Mouse (Mus musculus) megakaryocyte, adult 5-6 weeks (primary cell): ENCODE measurements around the gene Rps8. TPM values are rescaled to one million over a fixed set of nuclear protein-coding genes. Genes with fewer than 3 reads are reported as not detected.
A peak's percentile ranks its signal among the peaks of the same experiment; 100 is the strongest.

ENCODE experiments used
- ATAC-seq: 2 replicates; pipeline ENCODE4 v1.8.0; 2016; ENCODE audit warnings: mild to moderate bottlenecking, inconsistent platforms; ENCODE audit not compliant: poor library complexity, severe bottlenecking
- total RNA-seq, 2 experiments: library from RNA; stranded (forward) in 1 of 2; stranded (reverse) in 1 of 2; fragments of 153-499, 151-499 nt in 1 of 2; fragments of 221-1000, 200-1000 nt in 1 of 2; gene quantifications; 2 replicates each; pipeline versions ENCODE4 v1.2.3 to v1.2.4; 2015 to 2017

Rps8 gene
- total RNA-seq, 2 experiments from 2014 or later: 1,065 to 2,625 TPM

GRCm38 (mm10) chr4:117125910-117126674, 30.0 kb downstream of the Rps8 start:
- ATAC-seq: peak; percentile 63

GRCm38 (mm10) chr4:117125348-117125909, 30.6 kb downstream of the Rps8 start, which contains the start of gene Btbd19:
Btbd19 (minus strand) TSS chr4:117125725.
- ATAC-seq: no peak

DNA sequence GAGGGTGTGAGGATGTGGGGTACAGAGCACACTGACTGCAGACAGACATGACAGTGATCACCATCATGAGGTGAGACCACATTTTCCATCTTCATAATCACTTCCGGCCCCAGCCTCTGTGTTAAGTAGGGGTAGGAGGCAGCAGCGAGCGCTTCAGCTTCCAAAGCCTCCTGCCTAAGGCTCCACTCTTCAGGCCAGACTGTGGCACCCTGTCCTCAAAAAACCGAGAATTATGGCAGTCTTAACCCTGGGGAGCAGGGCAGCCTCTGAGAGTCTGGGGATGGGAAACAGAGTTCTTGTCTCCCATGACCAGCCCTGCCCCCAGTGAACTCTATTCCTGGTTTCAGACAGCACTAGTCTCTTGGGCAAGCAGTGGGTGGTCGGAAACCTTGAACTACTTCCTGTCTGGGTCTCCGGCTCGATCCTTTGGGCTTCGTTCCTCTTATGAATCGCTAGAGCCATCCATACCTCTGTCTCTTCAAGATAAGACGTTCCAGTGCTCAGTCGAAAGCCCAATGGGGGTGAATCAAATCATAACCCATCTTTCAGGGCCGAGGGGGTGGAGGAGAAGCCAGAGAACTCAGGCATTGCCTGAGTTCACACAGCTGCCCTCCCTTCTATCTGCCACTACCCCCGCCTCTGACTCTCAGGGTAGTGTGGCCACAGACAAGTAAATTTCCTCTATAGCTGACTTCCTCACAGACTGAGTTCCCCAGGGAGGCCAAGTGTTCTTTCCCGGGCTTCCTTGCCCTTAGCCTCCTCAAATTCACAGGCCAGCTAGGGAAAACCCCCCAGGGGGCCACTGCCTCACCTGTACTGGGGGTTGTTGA, 31.3 kb downstream of the Rps8 start:
- peak; percentile 33 for ATAC-seq

DNA sequence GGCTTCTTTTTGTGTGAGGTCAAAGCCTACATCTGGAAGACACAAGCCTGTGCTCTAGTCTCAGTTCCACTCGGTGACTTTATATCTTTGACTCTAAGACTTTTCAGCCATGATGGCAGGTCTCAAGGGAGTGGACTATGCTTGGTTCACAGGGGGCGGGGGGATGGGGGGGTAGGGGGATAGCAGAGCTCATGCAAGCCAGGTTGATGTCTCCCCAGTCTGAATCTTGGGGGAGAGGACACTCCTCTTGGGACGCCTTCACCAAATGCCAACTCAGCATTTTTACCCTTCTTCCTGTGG, 31.9 kb downstream of the Rps8 start:
- no peak for ATAC-seq

GRCm38 (mm10) chr4:117123546-117124217, 32.4 kb downstream of the Rps8 start:
- ATAC-seq: no peak

- ATAC-seq: no peak
These were observed 33.8 kb downstream of the Rps8 start for GRCm38 (mm10) chr4:117122209-117122608.

DNA sequence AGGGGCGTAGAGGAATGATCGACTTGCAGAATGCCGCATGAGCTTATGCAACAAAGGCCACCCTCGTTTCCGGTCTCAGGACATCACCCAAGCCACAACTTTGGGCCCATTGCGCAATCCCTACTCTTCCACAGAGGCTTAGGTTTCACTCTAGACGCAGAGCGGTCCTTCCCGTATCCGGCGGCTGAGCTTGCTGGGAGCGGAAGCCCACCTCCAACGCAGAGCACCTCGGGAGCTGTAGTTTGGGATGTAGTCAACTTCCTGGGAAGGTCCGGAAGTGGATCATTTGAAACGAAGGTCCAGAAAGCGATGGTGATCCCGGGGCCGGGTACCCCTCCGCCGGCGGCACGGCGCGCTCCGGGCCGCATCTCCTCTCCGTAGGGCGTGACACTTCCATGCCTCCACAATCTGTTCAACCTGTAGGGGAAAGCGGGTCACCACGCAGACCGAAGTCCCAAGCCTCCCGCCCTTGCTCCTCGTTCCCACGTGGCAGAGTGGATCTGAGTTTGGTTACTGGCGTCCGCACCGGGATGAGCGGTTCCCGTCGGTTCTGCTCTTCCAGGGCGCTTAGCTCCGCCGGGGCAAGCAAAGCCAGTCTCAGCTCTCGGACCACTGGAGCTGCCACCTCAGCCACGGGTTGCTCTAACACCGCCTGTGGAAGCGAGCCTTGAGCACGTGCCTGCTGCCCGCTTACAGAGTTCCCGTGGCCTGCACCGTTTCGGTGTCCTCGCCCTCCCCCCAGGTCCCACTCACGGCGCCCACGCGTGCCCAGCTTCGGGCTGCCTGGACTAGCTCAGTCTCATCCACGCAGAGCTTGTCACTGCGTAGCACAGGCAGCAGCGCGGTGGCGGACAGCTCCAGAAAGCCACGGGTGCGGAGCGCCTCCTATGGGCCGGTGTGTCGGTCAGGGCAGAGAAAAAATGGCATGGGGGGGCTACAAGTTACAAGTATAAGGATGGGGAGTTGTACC, 35.3 kb downstream of the Rps8 start:
- peak; percentile 61 for ATAC-seq

- ATAC-seq: no peak
These were observed 36.0 kb downstream of the Rps8 start for GRCm38 (mm10) chr4:117120052-117120444.

DNA sequence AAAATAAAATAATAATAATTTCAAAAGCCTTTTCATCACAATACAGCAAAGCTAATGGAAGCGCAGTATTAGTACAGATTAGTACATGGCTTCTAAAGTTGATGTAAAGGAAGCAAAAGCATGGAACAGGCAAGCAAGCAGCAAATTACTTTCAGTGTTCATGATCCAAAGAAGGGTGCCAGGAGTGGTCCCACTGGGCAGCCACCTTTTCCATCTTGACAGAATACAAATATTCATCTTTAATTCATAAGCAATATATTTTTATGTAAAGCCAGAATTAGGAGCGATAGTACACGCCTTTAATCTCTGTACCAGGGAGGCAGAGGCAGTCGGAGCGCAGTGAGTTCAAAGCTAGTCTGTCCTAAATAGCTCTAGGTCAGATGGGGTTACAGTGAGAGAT, 36.4 kb downstream of the Rps8 start:
- no peak for ATAC-seq

GRCm38 (mm10) chr4:117117931-117118330, 38.1 kb downstream of the Rps8 start:
- ATAC-seq: peak; percentile 13

DNA sequence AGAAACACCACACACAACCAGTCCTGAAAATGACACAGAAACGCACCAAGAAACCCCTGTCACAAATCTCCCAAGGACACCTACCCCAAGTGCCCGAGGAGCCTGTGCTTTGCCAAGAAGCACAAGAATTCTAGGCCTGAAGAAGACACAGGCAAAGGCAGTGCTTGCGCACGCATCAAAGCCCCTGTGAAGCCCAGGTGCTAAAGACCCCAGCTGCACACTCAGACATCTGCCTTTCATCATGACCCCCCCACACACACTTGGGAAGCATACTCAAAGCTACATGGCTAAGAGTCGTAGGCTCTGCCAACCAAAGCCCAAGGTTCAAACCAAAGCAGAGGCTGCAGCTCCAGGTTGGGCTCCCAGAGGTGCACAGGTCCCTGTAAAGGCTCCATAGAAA, 40.5 kb downstream of the Rps8 start:
- ATAC-seq: no peak

DNA sequence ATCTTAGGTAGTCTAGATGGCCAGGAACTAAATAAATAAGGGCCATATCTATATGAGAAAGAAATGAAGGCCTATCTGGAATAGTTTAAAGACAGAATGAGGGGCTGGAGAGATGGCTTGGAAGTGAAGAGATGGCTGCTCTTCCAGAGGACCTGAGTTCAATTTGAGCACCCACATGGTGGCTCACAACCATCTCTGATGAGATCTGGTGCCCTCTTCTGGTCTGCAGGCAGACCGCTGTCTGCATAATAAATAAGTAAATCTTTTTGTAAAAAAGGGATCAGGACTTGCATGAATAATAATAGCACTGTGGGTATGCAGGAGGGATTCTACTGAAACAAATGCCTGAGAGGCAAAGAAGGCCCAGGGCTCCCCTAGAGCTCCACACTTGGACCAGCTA, 42.8 kb downstream of the Rps8 start:
- no peak for ATAC-seq

GRCm38 (mm10) chr4:117110985-117111384, 45.1 kb downstream of the Rps8 start:
- ATAC-seq: no peak

GRCm38 (mm10) chr4:117110249-117110648, 45.8 kb downstream of the Rps8 start:
- no peak for ATAC-seq

DNA sequence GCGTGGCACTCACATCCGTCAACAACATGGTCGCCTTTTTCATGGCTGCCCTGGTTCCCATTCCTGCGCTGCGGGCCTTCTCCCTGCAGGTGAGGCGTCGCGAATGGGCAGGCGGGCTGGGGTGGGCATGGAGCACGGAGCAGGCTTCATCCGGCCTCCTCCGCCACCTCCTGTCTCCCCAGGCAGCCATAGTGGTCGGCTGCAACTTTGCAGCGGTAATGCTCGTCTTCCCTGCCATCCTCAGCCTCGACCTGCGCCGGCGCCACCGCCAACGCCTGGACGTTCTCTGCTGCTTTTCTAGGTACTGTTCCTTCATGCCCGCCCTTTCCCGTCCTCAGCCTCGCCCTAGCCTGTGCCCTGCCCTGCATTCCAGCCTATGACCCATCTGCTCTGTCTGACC, 46.7 kb downstream of the Rps8 start:
- no peak for ATAC-seq

DNA sequence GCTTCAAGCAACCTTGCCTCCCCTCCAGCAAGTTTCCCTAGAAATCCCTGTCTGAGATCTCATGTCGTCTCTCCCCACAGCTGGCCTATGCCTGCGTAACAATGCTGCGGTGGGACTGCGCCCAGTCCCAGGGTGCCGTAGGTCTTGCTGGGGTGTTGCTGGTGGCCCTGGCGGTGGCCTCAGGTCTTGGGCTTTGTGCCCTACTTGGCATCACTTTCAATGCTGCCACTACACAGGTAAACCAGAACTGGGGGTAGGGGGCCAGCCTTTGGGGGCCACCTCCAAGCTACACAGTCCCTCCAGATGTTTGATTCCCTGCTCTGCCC, 47.6 kb downstream of the Rps8 start:
- no peak for ATAC-seq

DNA sequence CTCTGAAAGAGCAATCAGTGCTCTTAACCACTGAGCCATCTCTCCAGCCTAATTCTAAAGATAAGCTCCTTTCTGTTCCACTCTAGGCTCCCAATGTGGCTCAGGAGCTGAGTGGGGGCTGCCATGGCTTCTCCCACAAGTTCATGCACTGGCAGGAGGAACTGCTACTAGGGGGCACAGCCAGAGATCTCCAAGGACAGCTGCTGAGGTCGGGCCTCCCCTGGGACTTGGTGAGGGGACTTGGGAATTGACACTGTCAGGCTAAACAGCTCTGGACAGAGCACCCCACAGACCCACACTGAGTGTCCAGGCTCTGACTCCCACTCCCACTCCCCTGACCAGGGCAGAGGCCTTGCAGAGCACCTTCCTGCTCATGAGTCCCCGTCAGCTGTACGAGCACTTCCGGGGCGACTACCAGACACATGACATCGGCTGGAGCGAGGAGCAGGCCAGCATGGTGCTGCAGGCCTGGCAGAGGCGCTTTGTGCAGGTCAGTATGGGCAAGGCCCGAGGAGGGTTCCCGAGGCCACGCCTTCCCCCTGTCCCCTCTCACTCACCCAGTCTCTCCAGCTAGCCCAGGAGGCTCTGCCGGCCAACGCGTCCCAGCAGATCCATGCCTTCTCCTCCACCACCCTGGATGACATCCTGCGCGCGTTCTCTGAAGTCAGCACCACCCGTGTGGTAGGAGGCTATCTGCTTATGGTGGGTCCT, 48.1 kb downstream of the Rps8 start:
- ATAC-seq: no peak

DNA sequence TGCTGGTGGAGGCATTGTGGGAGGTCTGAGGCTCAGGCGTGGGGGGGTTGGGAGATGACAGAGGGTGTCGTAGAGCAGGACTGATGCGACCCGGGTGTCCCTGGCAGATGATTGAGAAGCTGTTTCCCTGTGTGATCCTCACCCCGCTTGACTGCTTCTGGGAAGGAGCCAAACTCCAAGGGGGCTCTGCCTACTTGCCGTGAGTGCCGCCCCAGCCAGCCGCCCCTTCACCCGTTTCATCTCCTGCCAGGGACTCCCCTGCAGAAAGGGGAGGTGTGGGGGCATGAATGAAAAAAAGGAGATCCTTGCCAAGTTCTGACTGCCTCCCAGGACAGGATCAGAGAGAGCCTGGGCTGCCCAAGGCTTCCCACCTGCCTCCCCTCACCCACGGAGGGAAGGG, 50.9 kb downstream of the Rps8 start:
- no peak for ATAC-seq

- no peak for ATAC-seq
These were observed 51.4 kb downstream of the Rps8 start for GRCm38 (mm10) chr4:117104672-117105071.
